Mouse (Mus musculus) embryonic fibroblast, embryonic 13.5 days (primary cell): Measurements from ENCODE around the gene Zkscan4. TPM values are rescaled to one million over a fixed set of nuclear protein-coding genes. Genes with fewer than 3 reads are reported as not detected.
"Not testable (repeated sequence)": the region's sequence is repeated elsewhere in the genome, so short reads cannot be mapped to it uniquely, and the experiment has no call there.

ENCODE experiments used
- H3K27ac ChIP-seq: 2 replicates; pipeline ENCODE4 v1.5.1; 2012; ENCODE audit warnings: low read length, control low read depth, inconsistent platforms; ENCODE audit not compliant: insufficient read depth
- H3K4me1 ChIP-seq: 2 replicates; pipeline ENCODE4 v1.6.1; 2011; ENCODE audit warnings: low read length; ENCODE audit not compliant: control insufficient read depth, insufficient read depth
- H3K4me3 ChIP-seq: 2 replicates; pipeline ENCODE4 v1.5.1; 2011; ENCODE audit warnings: mild to moderate bottlenecking, control low read depth, low read length; ENCODE audit not compliant: insufficient read depth
- CTCF ChIP-seq: IDR thresholded peaks from 2 replicates; pipeline ENCODE4 v1.5.1; 2011; ENCODE audit warnings: mild to moderate bottlenecking, control low read depth, low read length, moderate library complexity, borderline replicate concordance; ENCODE audit not compliant: insufficient read depth
- POLR2A ChIP-seq: IDR thresholded peaks from 2 replicates; pipeline ENCODE4 v1.6.1; 2011; ENCODE audit warnings: low read depth, mild to moderate bottlenecking, control low read depth, low read length, moderate library complexity
- polyA plus RNA-seq: library from polyadenylated mRNA; stranded (reverse); fragments of >200 nt; gene quantifications from 2 replicates; pipeline ENCODE4 v1.2.4, GENCODE M21; 2011; ENCODE audit warnings: low read depth; ENCODE audit not compliant: missing spikeins, insufficient read length

Zkscan4 gene
- polyA plus RNA-seq, 1 experiment: 0.58 TPM

- no peak overlapping the region for H3K27ac ChIP-seq
- H3K4me1 ChIP-seq: no peaks in the 10 kb centered on the region
- no peak for TF ChIP-seq POLR2A
- no peak for TF ChIP-seq CTCF
- no peak overlapping the region for H3K4me3 ChIP-seq
Observed at GRCm38 (mm10) chr13:21456347-21456746, 22.4 kb upstream of the Zkscan4 start.

- H3K4me3 ChIP-seq, H3K4me1 ChIP-seq, H3K27ac ChIP-seq: not testable (repeated sequence)
Observed at GRCm38 (mm10) chr13:21462516-21462915, 16.2 kb upstream of the Zkscan4 start.

GRCm38 (mm10) chr13:21467336-21467735 is 11.4 kb upstream of the Zkscan4 start:
- no peak for TF ChIP-seq POLR2A
- TF ChIP-seq CTCF: no peak
- Histone ChIP-seq H3K27ac (no peak overlapping the region), H3K4me1 (peaks cover 2% of the 10 kb centered on the region), H3K4me3 (no peak overlapping the region)

GRCm38 (mm10) chr13:21468061-21469019 is 10.4 kb upstream of the Zkscan4 start, which contains the start of gene Nkapl:
Gene Nkapl (minus strand): TSS chr13:21468509.
- TF ChIP-seq CTCF (no peak), POLR2A (peak; percentile 91)
- Histone ChIP-seq H3K4me1 (peaks cover 2% of the 10 kb centered on the region), H3K27ac (no peak within 1 kb of the TSS), H3K4me3 (peak within 1 kb of the TSS; percentile 58)

GRCm38 (mm10) chr13:21469097-21469496 is 9.6 kb upstream of the Zkscan4 start:
- Histone ChIP-seq H3K4me3 (no peak overlapping the region), H3K4me1 (peaks cover 2% of the 10 kb centered on the region), H3K27ac (no peak overlapping the region)
- TF ChIP-seq CTCF (no peak), POLR2A (no peak)

- H3K27ac ChIP-seq: no peak overlapping the region
- TF ChIP-seq CTCF (no peak), POLR2A (no peak)
- H3K4me3 ChIP-seq: no peak overlapping the region
- peaks cover 2% of the 10 kb centered on the region for H3K4me1 ChIP-seq
Observed at GRCm38 (mm10) chr13:21472427-21472826, 6.3 kb upstream of the Zkscan4 start.

- TF ChIP-seq CTCF (no peak), POLR2A (no peak)
- no peaks in the 10 kb centered on the region for H3K4me1 ChIP-seq
- no peak overlapping the region for H3K4me3 ChIP-seq
- no peak overlapping the region for H3K27ac ChIP-seq
Observed at GRCm38 (mm10) chr13:21486881-21487280, 8.2 kb downstream of the Zkscan4 start.

- Histone ChIP-seq H3K4me3 (no peak overlapping the region), H3K4me1 (no peaks in the 10 kb centered on the region), H3K27ac (no peak overlapping the region)
- TF ChIP-seq POLR2A (no peak), CTCF (no peak)
Observed at GRCm38 (mm10) chr13:21492847-21493246, 14.1 kb downstream of the Zkscan4 start.

GRCm38 (mm10) chr13:21495080-21495479 is 16.4 kb downstream of the Zkscan4 start, which contains the start of gene AK157302:
Gene AK157302 (plus strand): TSS chr13:21495223.
- TF ChIP-seq POLR2A: no peak
- no peak within 1 kb of the TSS for H3K4me3 ChIP-seq
- no peak within 1 kb of the TSS for H3K27ac ChIP-seq
- H3K4me1 ChIP-seq: no peaks in the 10 kb centered on the region

GRCm38 (mm10) chr13:21501182-21501581 is 22.5 kb downstream of the Zkscan4 start, which contains the start of gene Gm11273:
Gene Gm11273 (minus strand): TSS chr13:21501418.
- H3K4me1 ChIP-seq, H3K4me3 ChIP-seq, H3K27ac ChIP-seq: not testable (repeated sequence)
